Mouse (Mus musculus) kidney, adult 2 months (tissue): Measurements from ENCODE around the gene Rem1. TPM values are rescaled to one million over a fixed set of nuclear protein-coding genes. Genes with fewer than 3 reads are reported as not detected.
A peak's percentile ranks its signal among the peaks of the same experiment; 100 is the strongest.

Experiments used
- DNase-seq: peaks from one replicate; pipeline ENCODE4 v3.0.0; 2021
- H3K27ac ChIP-seq: fragments of 200-500 bp; 2 replicates; pipeline ENCODE4 v1.5.1; 2012; ENCODE audit warnings: low read depth, low read length, control low read depth, inconsistent platforms; ENCODE audit not compliant: insufficient read depth
- H3K27me3 ChIP-seq: fragments of 200-500 bp; replicated peaks from 2 replicates; pipeline ENCODE4 v1.6.1; 2012; ENCODE audit warnings: mild to moderate bottlenecking, moderate library complexity, low read length, inconsistent platforms; ENCODE audit not compliant: control insufficient read depth, insufficient read depth
- H3K36me3 ChIP-seq: fragments of 200-500 bp; 2 replicates; pipeline ENCODE4 v1.6.1; 2012; ENCODE audit warnings: mild to moderate bottlenecking, moderate library complexity, low read length, inconsistent platforms; ENCODE audit not compliant: control insufficient read depth, insufficient read depth
- H3K4me1 ChIP-seq: fragments of 200-500 bp; 2 replicates; pipeline ENCODE4 v1.6.1; 2011; ENCODE audit warnings: low read length; ENCODE audit not compliant: control insufficient read depth, insufficient read depth
- H3K4me3 ChIP-seq: fragments of 200-500 bp; 2 replicates; pipeline ENCODE4 v1.5.1; 2011; ENCODE audit warnings: mild to moderate bottlenecking, low read depth, low read length, control low read depth; ENCODE audit not compliant: insufficient read depth
- CTCF ChIP-seq: fragments of 200-500 bp; conservative IDR thresholded peaks from 2 replicates; pipeline ENCODE4 v1.5.1; 2011; ENCODE audit warnings: low read depth, mild to moderate bottlenecking, control low read depth, low read length, moderate library complexity, mixed read lengths; ENCODE audit not compliant: insufficient read depth, insufficient read length
- POLR2A ChIP-seq: fragments of 200-500 bp; IDR thresholded peaks from one replicate; pipeline ENCODE4 v1.6.1; 2011; ENCODE audit warnings: low read depth, low read length, control low read depth
- WGBS: fragments of 180-500 bp; shearing (Covaris S2); methylation state at CpG from one replicate; pipeline ENCODE4 v1.1.7; 2018; 5-methylcytosine and 5-hydroxymethylcytosine counted together
- polyA plus RNA-seq: library from polyadenylated mRNA; depleted of rRNA; stranded (reverse); fragments of >200 nt; gene quantifications from 2 replicates; pipeline ENCODE4 v1.2.3, GENCODE M21; 2012

Rem1 gene
- polyA plus RNA-seq, 1 experiment: 10.5 TPM

DNA sequence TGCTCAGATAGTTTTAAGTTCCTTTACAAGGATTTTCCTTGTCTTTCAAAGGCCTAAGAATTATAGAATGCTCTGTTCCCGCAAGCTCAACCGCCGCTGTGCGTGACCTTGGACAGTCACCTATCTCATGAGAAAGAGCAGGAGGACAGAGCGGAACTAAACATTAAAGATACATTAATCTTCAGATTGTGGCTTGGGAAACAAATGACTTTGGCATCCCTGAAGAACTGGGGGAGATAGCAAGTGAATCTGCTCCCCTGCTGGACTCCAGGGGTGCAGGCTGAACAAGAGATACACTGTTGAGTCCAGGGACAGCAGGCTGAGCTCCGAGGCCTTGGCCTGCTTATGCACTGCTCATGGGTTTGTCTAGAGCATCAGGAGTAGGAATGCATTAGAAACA, 26.7 kb upstream of the Rem1 start:
- Histone ChIP-seq H3K27me3 (no peaks in the 10 kb centered on the region), H3K27ac (no peak overlapping the region), H3K36me3 (no peaks in the 10 kb centered on the region), H3K4me1 (no peaks in the 10 kb centered on the region), H3K4me3 (no peak overlapping the region)
- TF ChIP-seq POLR2A (no peak), CTCF (no peak)
- no peak for DNase-seq
- 79% methylated on average over 6 of the region's 6 CpGs for WGBS

- no peak overlapping the region for H3K4me3 ChIP-seq
- no peaks in the 10 kb centered on the region for H3K4me1 ChIP-seq
- DNase-seq: no peak
- H3K27ac ChIP-seq: no peak overlapping the region
- 74% methylated on average over 4 of the region's 4 CpGs for WGBS
- peak; percentile 27; the same call in 1 of the 2 replicates for TF ChIP-seq CTCF
- TF ChIP-seq POLR2A: no peak
- no peaks in the 10 kb centered on the region for H3K36me3 ChIP-seq
- H3K27me3 ChIP-seq: no peaks in the 10 kb centered on the region
Observed at GRCm38 (mm10) chr2:152601275-152601960, 25.3 kb upstream of the Rem1 start.

- H3K4me1 ChIP-seq: no peaks in the 10 kb centered on the region
- no peak within 1 kb of the TSS for H3K4me3 ChIP-seq
- H3K36me3 ChIP-seq: no peaks in the 10 kb centered on the region
- H3K27me3 ChIP-seq: no peaks in the 10 kb centered on the region
- H3K27ac ChIP-seq: no peak within 1 kb of the TSS
- peak; percentile 82 for DNase-seq
- TF ChIP-seq CTCF: peak; percentile 67; the same call in 1 of the 2 replicates
- no peak for TF ChIP-seq POLR2A
- WGBS: 59% methylated on average over 15 of the region's 15 CpGs
Observed at GRCm38 (mm10) chr2:152604057-152604456, 22.7 kb upstream of the Rem1 start, which contains the start of gene Defb36. Defb36 (plus strand) TSS chr2:152604327.

DNA sequence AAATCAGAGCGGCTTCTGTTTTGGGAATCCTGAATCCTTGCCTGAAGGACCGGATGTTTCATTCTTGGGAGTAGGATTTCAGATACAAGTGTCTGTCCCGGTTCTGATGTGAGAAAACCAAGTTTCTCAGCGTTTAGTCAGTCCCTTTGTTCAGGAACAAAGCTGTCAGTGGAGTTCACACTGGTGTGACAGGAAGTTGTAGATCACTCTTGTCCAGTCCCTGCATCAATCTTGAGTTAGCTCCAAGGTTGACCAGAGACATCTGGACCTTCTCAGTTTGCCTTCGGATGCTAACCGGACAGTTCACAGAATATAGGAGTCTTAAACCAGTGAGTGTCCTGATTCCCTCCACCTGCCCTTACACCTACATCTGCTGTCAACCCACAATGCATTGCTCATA, 19.0 kb upstream of the Rem1 start:
- no peaks in the 10 kb centered on the region for H3K36me3 ChIP-seq
- H3K27me3 ChIP-seq: no peaks in the 10 kb centered on the region
- TF ChIP-seq POLR2A (no peak), CTCF (no peak)
- H3K4me3 ChIP-seq: no peak overlapping the region
- no peak overlapping the region for H3K27ac ChIP-seq
- 25% methylated on average over 6 of the region's 6 CpGs for WGBS
- H3K4me1 ChIP-seq: no peaks in the 10 kb centered on the region
- no peak for DNase-seq

DNA sequence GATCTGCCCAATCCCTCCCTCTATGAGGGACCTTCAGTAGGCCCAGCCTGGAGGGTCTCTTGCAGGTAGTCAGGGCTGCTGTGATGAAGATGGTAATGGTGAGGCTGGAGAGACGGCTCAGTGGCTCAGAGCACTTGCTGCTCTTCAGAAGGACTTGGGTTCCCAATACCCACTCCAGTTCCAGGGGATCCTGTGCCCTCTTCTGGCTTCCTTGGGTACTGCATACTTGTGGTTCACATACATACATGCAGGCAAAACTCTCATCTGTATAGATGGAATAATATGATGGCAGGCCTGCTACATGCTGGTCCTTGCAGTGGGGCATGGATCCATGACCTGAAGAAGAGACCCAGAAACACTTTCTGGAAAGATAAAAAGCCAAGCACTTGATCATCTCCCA, 18.0 kb upstream of the Rem1 start:
- Histone ChIP-seq H3K27me3 (no peaks in the 10 kb centered on the region), H3K36me3 (no peaks in the 10 kb centered on the region), H3K27ac (no peak overlapping the region), H3K4me3 (no peak overlapping the region), H3K4me1 (no peaks in the 10 kb centered on the region)
- no peak for DNase-seq
- WGBS: 95% methylated on average over 1 of the region's 1 CpGs
- TF ChIP-seq CTCF (no peak), POLR2A (no peak)

DNA sequence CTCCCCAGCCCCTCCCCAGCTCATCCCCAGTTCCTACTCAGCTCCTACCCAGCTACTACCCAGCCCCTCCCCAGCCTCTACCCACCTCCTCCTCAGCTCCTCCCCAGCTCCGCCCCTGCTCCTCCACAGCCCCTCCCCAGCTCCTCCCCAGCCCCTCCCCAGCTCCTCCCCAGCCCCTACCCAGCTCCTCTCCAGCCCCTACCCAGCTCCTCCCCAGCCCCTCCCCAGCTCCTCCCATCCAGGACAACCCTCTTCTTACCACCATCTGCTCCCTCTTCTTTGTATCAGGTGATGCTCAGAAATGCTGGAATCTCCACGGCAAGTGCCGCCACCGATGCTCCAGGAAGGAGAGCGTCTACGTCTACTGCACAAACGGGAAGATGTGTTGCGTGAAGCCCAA, 14.6 kb upstream of the Rem1 start:
- TF ChIP-seq POLR2A (no peak), CTCF (no peak)
- no peaks in the 10 kb centered on the region for H3K4me1 ChIP-seq
- no peak for DNase-seq
- WGBS: 56% methylated on average over 7 of the region's 8 CpGs
- no peak overlapping the region for H3K4me3 ChIP-seq
- no peaks in the 10 kb centered on the region for H3K27me3 ChIP-seq
- no peaks in the 10 kb centered on the region for H3K36me3 ChIP-seq
- no peak overlapping the region for H3K27ac ChIP-seq

DNA sequence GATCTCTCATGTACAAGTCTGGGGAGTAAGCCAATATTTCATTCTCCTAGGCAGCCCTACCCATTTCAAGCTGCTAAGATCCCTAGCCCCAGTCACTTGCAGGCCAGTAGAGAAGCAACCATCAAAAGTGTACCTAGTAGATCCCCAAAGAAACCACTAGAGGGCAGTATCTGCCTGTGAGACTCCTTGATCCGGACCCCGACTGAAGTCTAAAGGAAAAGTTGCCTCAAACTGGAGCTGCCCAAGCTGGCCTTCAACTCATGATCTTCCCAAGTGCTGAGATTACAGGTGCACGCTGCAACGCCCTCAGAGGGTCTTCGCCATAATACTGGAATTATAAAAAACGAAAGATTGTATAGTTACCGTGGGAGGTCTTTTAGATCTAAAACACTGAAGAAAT, 11.2 kb upstream of the Rem1 start:
- Histone ChIP-seq H3K27ac (no peak overlapping the region), H3K36me3 (no peaks in the 10 kb centered on the region), H3K27me3 (no peaks in the 10 kb centered on the region), H3K4me3 (no peak overlapping the region), H3K4me1 (no peaks in the 10 kb centered on the region)
- TF ChIP-seq POLR2A: no peak
- TF ChIP-seq CTCF: peak; percentile 77
- WGBS: 11% methylated on average over 7 of the region's 7 CpGs
- DNase-seq: peak; percentile 81
